Mouse (Mus musculus): Measurements from ENCODE around the gene Iqgap1.

GRCm38 (mm10) chr7:80666198-80666915 lies 159.4 kb downstream of the Iqgap1 start:
- TF ChIP-seq POLR2A (IDR thresholded peaks at IDR 0.05; ENCODE audit: control insufficient read depth in 1 of 2, insufficient read depth in 1 of 2, low read depth in 1 of 2, low read length in 2 of 2, poor library complexity in 1 of 2) (no peak), GABPA (IDR thresholded peaks at IDR 0.05; ENCODE audit: low read depth, low read length) (no peak), JUND (IDR thresholded peaks at IDR 0.05; ENCODE audit: low read depth, low read length) (no peak), MAX (IDR thresholded peaks at IDR 0.05; ENCODE audit: low read length) (no peak; the same call in 1 of the 2 replicates), KAT2A (conservative IDR thresholded peaks at IDR 0.05; ENCODE audit: low read depth, low read length) (no peak), CTCF (IDR thresholded peaks at IDR 0.05 in 2 of 3, conservative IDR thresholded peaks at IDR 0.05 in 1 of 3; ENCODE audit: control insufficient read depth in 1 of 3, insufficient read depth in 1 of 3, low read depth in 2 of 3, low read length in 3 of 3, poor library complexity in 1 of 3, severe bottlenecking in 1 of 3) (no peak), CHD1 (IDR thresholded peaks at IDR 0.05; ENCODE audit: low read depth, low read length) (no peak), SMC3 (IDR thresholded peaks at IDR 0.05; ENCODE audit: low read depth, low read length) (no peak), UBTF (IDR thresholded peaks at IDR 0.05; ENCODE audit: borderline replicate concordance, insufficient read depth, low read depth, low read length) (no peak), RAD21 (IDR thresholded peaks at IDR 0.05; ENCODE audit: low read depth, low read length) (no peak), POLR2AphosphoS2 (IDR thresholded peaks at IDR 0.05; ENCODE audit: low read length) (no peak), RCOR1 (IDR thresholded peaks at IDR 0.05; ENCODE audit: low read depth, low read length) (no peak), TCF12 (IDR thresholded peaks at IDR 0.05; ENCODE audit: low read depth, low read length) (no peak), GATA1 (IDR thresholded peaks at IDR 0.05; ENCODE audit: low read depth, low read length) (no peak)

All from MEL (cell line).